Mouse (Mus musculus) limb, embryonic 14.5 days (tissue): Measurements from ENCODE around the gene Clba1. TPM values are rescaled to one million over a fixed set of nuclear protein-coding genes. Genes with fewer than 3 reads are reported as not detected.
"Not testable (repeated sequence)": the region's sequence is repeated elsewhere in the genome, so short reads cannot be mapped to it uniquely, and the experiment has no call there.

Source experiments
- ATAC-seq: fragments of 200-750 bp; cut with Nextera tagmentation; 2 replicates; pipeline ENCODE4 v1.8.0; 2017; ENCODE audit warnings: low read depth, moderate number of reproducible peaks, moderate TSS enrichment; ENCODE audit not compliant: low FRiP score
- DNase-seq: peaks from one replicate; pipeline ENCODE4 v3.0.0-alpha.2; 2015; ENCODE audit warnings: low spot score
- H3K27ac ChIP-seq: fragments of 300-500 bp; sonication (generic); replicated peaks from 2 replicates; pipeline ENCODE4 v1.5.1; 2014; ENCODE audit warnings: low read depth, mild to moderate bottlenecking, low read length, moderate library complexity, mixed read lengths
- H3K27me3 ChIP-seq: fragments of 300-500 bp; sonication (generic); 2 replicates; pipeline ENCODE4 v1.6.1; 2014; ENCODE audit warnings: low read length, mixed read lengths; ENCODE audit not compliant: control insufficient read depth, insufficient read depth
- H3K36me3 ChIP-seq: fragments of 300-500 bp; sonication (generic); 2 replicates; pipeline ENCODE4 v1.6.1; 2014; ENCODE audit warnings: mild to moderate bottlenecking, low read length, moderate library complexity, mixed read lengths; ENCODE audit not compliant: control insufficient read depth, insufficient read depth
- H3K4me1 ChIP-seq: fragments of 300-500 bp; sonication (generic); 2 replicates; pipeline ENCODE4 v1.6.1; 2014; ENCODE audit warnings: antibody characterized with exemption, low read length, mixed read lengths; ENCODE audit not compliant: control insufficient read depth, insufficient read depth
- H3K4me2 ChIP-seq: fragments of 300-500 bp; sonication (generic); replicated peaks from 2 replicates; pipeline ENCODE4 v1.6.1; 2014; ENCODE audit warnings: low read depth, mild to moderate bottlenecking, low read length, moderate library complexity; ENCODE audit not compliant: severe bottlenecking
- H3K4me3 ChIP-seq: fragments of 300-500 bp; sonication (generic); replicated peaks from 2 replicates; pipeline ENCODE4 v1.5.1; 2014; ENCODE audit warnings: low read length
- H3K9ac ChIP-seq: fragments of 300-500 bp; sonication (generic); 2 replicates; pipeline ENCODE4 v1.6.1; 2014; ENCODE audit warnings: mild to moderate bottlenecking, low read depth, low read length, moderate library complexity; ENCODE audit not compliant: severe bottlenecking
- H3K9me3 ChIP-seq: fragments of 300-500 bp; sonication (generic); 2 replicates; pipeline ENCODE4 v1.6.1; 2016; ENCODE audit warnings: low read length; ENCODE audit not compliant: control insufficient read depth
- POLR2A ChIP-seq: fragments of 200-500 bp; IDR thresholded peaks from 2 replicates; pipeline ENCODE4 v1.8.0; 2012; ENCODE audit warnings: inconsistent platforms, mild to moderate bottlenecking, moderate library complexity, borderline replicate concordance; ENCODE audit not compliant: insufficient read depth, insufficient read length; ENCODE audit errors: extremely low read depth
- WGBS: fragments of 180-500 bp; shearing (Covaris S2); extraction: QIAGEN DNeasy Blood & Tissue Kit; methylation state at CpG from one replicate; pipeline ENCODE4 v1.1.7; 2014; 5-methylcytosine and 5-hydroxymethylcytosine counted together
- polyA plus RNA-seq, 2 experiments: library from polyadenylated mRNA; depleted of rRNA in 1 of 2; stranded (reverse) in 1 of 2; unstranded in 1 of 2; fragments of >200 nt; fragmentation: Nextera tagmentation in 1 of 2; extraction: Ambion mirVana in 1 of 2; gene quantifications; 2 replicates each; pipeline versions ENCODE4 v1.2.1 to v1.2.3; 2012 to 2014

The Clba1 gene
- polyA plus RNA-seq, 2 experiments = 3.7 to 5.7 TPM

DNA sequence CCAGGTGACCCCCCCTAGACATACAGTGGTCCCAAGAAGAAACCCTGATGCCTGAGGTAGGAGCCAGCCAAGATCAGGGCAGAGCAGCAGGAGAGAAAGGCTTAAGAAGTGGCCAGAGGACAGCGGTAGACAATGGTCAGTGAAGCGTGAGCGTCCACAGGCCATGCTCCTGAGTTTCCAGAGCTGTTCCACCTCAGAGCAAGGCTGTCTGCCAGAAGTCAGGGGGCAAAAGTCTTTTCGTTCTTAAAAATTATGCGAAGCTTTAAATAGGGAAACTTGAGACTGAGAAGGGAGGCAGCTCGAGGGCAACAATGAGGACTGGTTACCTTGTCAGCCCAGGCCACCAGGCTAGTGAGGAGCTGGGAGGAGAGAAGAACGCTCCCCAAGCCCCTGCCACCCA is 4.6 kb downstream of the Clba1 start:
- Histone ChIP-seq H3K27ac (no peak overlapping the region), H3K9me3 (no peaks in the 10 kb centered on the region), H3K4me2 (no peak overlapping the region), H3K27me3 (no peaks in the 10 kb centered on the region), H3K9ac (no peak overlapping the region), H3K4me3 (no peak overlapping the region), H3K4me1 (peaks cover 9% of the 10 kb centered on the region), H3K36me3 (peaks cover 26% of the 10 kb centered on the region)
- WGBS = 93% methylated on average over 7 of the region's 7 CpGs
- DNase-seq = no peak
- TF ChIP-seq POLR2A = no peak
- no peak for ATAC-seq

DNA sequence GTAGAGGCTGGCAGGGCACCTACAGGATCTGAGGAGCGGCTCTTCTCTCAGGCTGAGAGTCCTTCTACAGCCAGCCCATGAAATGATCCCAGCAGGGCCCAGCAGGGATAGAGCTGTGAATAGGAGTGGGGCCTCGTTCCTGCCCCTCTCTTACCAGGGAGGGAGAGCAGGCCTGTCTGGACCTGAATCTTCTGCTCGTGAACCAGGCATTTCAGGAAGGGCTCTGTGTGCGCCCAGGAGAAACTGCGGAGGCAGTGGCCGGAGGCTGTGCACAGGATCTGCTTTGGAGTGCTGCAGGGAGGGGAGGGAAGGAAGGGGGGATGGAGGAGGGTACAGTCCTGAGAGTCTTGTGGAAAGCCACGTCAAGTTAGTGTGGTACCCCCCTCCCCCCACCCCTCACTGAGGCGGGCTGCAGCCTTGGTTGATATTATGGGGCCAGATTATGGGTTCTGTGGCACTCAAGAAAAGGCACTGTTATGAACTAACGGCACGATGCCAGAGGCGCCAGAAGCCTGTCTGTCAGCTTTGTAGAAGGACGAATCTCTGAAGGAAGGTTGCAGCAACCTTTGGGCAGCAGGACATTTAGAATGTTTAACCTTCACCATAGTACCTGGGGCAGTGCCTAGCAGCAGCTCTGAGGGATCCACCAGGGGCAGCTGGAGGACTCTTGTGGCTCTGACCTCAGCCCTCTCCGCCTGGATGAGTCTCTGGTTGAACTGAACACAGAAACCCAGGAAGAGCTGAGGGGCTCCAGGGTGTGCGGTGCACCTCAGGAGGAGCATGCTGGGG is 6.1 kb downstream of the Clba1 start:
- H3K4me3 ChIP-seq = no peak overlapping the region
- no peak overlapping the region for H3K4me2 ChIP-seq
- H3K9ac ChIP-seq = no peak overlapping the region
- peaks cover 41% of the 10 kb centered on the region for H3K36me3 ChIP-seq
- no peak overlapping the region for H3K27ac ChIP-seq
- ATAC-seq = no peak
- no peak for DNase-seq
- H3K27me3 ChIP-seq = no peaks in the 10 kb centered on the region
- WGBS = 71% methylated on average over 14 of the region's 14 CpGs
- H3K9me3 ChIP-seq = no peaks in the 10 kb centered on the region
- no peak for TF ChIP-seq POLR2A
- no peaks in the 10 kb centered on the region; the same call in 1 of the 2 replicates for H3K4me1 ChIP-seq

DNA sequence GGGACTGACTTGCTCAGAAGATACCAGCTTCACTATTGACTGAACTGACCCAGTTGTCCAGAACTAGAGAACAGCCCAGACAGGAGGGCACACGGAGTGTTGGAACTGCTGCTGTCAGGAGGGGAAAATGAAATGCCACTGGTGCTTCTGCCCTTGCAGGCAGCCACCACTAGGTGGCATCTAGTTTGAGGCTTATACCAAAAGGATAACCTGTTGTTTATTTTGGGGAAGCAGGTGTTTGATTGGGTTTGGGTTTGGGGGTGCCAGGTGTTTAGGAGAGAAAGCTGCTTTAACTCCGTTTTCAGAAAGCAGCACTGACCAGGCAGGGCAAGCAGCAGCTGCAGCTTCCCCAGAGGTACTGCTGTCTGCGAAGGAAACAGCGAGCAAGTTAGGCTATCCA is 7.6 kb downstream of the Clba1 start:
- Histone ChIP-seq H3K4me2 (no peak overlapping the region), H3K27me3 (no peaks in the 10 kb centered on the region), H3K4me3 (no peak overlapping the region), H3K9me3 (no peaks in the 10 kb centered on the region), H3K9ac (no peak overlapping the region), H3K4me1 (no peaks in the 10 kb centered on the region), H3K27ac (no peak overlapping the region), H3K36me3 (peaks cover 54% of the 10 kb centered on the region)
- DNase-seq (peak; percentile 70), ATAC-seq (no peak)
- no peak for TF ChIP-seq POLR2A
- WGBS = 55% methylated on average over 4 of the region's 4 CpGs

DNA sequence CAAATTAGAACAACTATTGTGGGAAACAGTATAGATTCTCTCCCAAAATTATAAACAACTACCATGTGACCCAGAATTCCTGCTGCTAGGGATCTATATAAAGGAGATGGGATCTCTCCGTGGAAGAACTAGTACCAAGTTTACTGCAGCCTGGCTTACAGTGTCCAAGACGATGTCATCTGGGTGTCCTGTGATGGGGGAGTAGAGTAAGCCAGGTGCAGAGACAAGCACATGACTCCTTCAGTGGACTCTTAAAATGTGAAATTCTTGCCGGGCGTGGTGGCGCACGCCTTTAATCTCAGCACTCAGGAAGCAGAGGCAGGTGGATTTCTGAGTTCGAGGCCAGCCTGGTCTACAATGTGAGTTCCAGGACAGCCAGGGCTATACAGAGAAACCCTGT is 8.1 kb downstream of the Clba1 start:
- not testable (repeated sequence) for H3K4me2 ChIP-seq, H3K9me3 ChIP-seq, DNase-seq, H3K27ac ChIP-seq, H3K4me3 ChIP-seq, ATAC-seq, H3K4me1 ChIP-seq, H3K27me3 ChIP-seq, H3K9ac ChIP-seq
- H3K36me3 ChIP-seq = peaks cover 60% of the 10 kb centered on the region
- 85% methylated on average over 7 of the region's 7 CpGs for WGBS

DNA sequence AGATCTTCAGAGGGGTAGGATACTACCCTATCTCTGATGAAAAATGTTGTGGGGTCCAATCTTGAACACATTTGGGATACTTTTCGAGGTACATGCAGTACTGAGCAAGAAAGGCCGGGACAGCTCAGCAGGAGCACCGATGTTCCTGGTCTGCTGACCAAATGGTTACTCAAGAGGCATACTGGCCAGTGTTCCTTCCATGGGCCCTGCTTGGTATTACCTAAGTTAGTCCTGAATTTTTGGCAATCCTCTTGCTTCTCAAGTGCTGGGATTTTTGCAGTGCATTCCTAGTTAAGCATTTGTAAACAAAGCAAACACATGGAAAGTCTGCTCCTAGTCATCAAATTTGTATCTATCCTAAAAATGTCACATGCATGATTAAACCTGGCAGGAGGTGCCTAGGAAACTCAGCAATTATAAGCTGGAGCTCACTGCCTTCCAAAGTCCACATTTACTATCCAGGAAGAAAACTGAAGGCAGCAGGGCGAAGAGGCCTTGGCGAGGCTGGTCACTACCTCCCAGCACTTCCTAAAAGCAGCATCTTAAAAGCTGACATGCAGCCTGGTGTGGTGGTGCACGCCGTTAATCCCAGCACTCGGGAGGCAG is 10.4 kb downstream of the Clba1 start:
- H3K36me3 ChIP-seq = peaks cover 75% of the 10 kb centered on the region
- DNase-seq (no peak), ATAC-seq (no peak)
- no peak for TF ChIP-seq POLR2A
- H3K27ac ChIP-seq = no peak overlapping the region
- no peaks in the 10 kb centered on the region for H3K4me1 ChIP-seq
- no peak overlapping the region for H3K4me2 ChIP-seq
- H3K9ac ChIP-seq = no peak overlapping the region
- H3K27me3 ChIP-seq = no peaks in the 10 kb centered on the region
- 92% methylated on average over 8 of the region's 8 CpGs for WGBS
- H3K9me3 ChIP-seq = no peaks in the 10 kb centered on the region
- H3K4me3 ChIP-seq = no peak overlapping the region
